Mouse (Mus musculus): ENCODE results near the gene Cfap298.

GRCm38 (mm10) chr16:90885351-90885750 is 49.6 kb downstream of the Cfap298 start:
- no peak for TF ChIP-seq CTCF (IDR thresholded peaks at IDR 0.05; ENCODE audit: low read depth, low read length)
- no peak for TF ChIP-seq GATA1 (IDR thresholded peaks at IDR 0.05; ENCODE audit: borderline replicate concordance, low read length)

Measured in G1E (cell line).